Mouse (Mus musculus) olfactory bulb, adult 2 months (tissue): ENCODE data around the gene Btbd17. TPM values are rescaled to one million over a fixed set of nuclear protein-coding genes. Genes with fewer than 3 reads are reported as not detected.

Experiments
- H3K27ac ChIP-seq: fragments of 200-500 bp; 2 replicates; pipeline ENCODE4 v1.5.1; 2012; ENCODE audit warnings: low read depth, low read length; ENCODE audit not compliant: insufficient read depth
- H3K4me1 ChIP-seq: fragments of 200-500 bp; 2 replicates; pipeline ENCODE4 v1.6.1; 2012; ENCODE audit warnings: low read length; ENCODE audit not compliant: control insufficient read depth, insufficient read depth
- H3K4me3 ChIP-seq: fragments of 200-500 bp; 2 replicates; pipeline ENCODE4 v1.5.1; 2012; ENCODE audit warnings: mild to moderate bottlenecking, low read depth, low read length, moderate library complexity; ENCODE audit not compliant: insufficient read depth
- CTCF ChIP-seq: fragments of 200-500 bp; IDR thresholded peaks from 2 replicates; pipeline ENCODE4 v1.5.1; 2012; ENCODE audit warnings: low read depth, mild to moderate bottlenecking, low read length, moderate library complexity; ENCODE audit not compliant: insufficient read depth
- POLR2A ChIP-seq: fragments of 200-500 bp; IDR thresholded peaks from 2 replicates; pipeline ENCODE4 v1.6.1; 2012; ENCODE audit warnings: mild to moderate bottlenecking, low read depth, low read length, moderate library complexity; ENCODE audit not compliant: insufficient read depth
- WGBS: fragments of 180-500 bp; shearing (Covaris S2); methylation state at CpG from one replicate; pipeline ENCODE4 v1.1.7; 2018; 5-methylcytosine and 5-hydroxymethylcytosine counted together
- polyA plus RNA-seq: library from polyadenylated mRNA; stranded (reverse); fragments of >200 nt; gene quantifications from 2 replicates; pipeline ENCODE4 v1.2.4, GENCODE M21; 2012; ENCODE audit warnings: low replicate concordance; ENCODE audit not compliant: missing spikeins, insufficient read depth, insufficient read length

The Btbd17 gene
- polyA plus RNA-seq, 1 experiment: not detected

DNA sequence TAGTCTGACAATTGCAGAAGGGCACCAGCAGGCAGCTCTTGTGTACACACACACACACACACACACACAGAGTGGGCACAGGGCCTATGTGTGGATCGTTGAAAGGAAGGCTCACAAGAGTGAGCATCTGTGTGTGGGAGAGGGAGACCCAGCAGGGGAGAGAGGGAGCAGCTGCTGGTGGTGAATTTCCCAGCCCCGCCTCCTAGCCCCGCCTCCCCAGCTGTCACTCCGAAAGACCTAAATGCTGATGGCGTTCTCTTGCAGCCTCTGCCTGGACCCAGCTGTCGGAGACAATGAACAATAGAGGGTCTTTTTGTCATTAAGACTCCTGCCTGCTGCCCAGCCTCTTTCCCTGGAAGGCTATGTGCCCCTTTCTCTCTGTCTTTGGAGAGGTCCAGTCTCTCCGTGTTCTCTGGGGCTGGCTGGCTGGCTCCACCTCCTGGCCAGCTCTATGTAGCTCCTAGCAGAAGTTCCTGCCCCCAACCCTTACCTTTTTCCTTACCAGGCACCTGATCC lies 456 bp downstream of the Btbd17 start:
- H3K4me3 ChIP-seq: peak overlapping the region; percentile 28
- H3K4me1 ChIP-seq: peaks cover 44% of the 10 kb centered on the region
- peak overlapping the region; percentile 76 for H3K27ac ChIP-seq
- 4% methylated on average over 7 of the region's 7 CpGs for WGBS
- TF ChIP-seq CTCF: no peak
- no peak for TF ChIP-seq POLR2A

DNA sequence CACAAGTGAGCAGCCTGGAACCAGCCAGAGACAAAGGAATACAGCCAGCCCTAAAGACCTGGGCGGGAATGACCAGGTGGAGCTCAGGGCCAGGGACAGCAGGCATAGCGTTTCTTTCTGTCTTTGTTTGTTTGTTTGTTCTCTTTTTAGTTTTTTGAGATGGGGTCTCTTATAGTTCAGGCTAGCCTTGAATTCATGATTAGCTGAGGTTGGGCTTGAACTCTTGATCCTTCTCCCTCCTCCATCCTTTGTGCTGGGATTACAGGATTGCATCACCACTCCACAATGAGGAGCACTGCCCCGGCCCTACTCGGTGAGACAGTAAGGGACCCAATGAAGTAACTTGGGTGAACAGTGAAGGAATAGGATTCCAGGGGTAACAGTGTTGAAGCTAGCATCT lies 1.1 kb downstream of the Btbd17 start:
- Histone ChIP-seq H3K4me1 (peaks cover 44% of the 10 kb centered on the region), H3K27ac (peak overlapping the region; percentile 76), H3K4me3 (no peak overlapping the region)
- TF ChIP-seq CTCF: no peak
- WGBS: 31% methylated on average over 4 of the region's 4 CpGs

DNA sequence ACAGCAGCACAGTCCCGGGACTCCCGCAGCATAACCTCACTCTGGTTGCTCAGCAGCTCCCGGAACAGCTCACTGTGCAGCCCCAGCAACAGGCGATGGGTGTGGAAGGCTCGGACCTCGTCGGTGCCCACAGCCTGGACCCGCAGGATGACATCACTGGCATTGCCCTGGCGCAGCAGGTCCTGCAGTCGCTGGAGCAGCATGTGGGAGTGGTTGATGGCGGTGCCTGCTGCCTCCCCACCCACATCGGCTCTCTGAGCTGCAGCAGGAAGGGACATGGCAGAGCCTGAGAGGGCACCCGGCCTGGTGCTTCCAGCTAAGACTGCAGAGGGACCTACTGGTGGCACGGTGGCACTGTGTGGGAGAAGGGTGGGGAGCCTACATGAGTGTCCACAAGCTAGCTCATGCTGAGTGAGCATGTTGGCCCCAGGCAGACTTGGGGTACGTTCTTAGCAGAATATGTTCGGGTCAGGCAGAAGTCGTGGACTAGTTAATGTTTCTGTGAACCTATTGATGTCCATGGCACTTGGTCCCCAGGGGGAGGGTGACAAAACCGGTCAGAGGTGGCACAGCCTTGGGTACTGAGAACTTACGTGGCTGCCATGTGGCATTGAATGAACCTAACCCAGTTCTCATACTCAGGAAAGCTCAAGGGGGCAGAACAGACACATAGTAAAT lies 1.7 kb downstream of the Btbd17 start:
- TF ChIP-seq CTCF (no peak), POLR2A (no peak)

DNA sequence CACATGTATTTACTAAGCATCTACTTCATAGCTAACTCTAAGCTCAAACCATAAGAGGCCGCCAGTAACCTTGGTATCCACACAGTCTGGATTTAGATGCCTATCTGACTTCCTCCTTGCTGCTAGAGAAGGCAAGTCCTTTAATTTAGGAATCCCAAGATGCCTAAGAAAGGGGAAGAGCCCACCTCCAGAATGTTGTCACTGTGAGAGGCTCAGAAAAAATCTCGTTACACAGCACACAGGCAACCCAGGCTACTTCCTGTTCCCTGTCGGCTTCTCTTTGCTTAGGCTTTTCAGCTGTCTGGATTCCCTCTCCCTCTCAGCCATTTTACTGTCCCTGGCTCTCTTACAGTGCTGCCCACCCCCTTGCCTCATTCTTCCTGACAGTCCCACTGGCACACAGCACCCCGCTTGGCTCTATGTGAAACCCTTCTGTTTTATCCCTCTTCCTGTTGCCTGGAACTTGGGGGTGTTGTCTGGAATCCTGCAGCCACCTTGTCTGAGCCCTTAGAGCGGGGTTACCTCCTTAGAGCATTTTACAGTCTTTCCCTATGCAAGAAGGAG lies 2.7 kb downstream of the Btbd17 start:
- no peak for TF ChIP-seq CTCF
- TF ChIP-seq POLR2A: no peak
- peaks cover 50% of the 10 kb centered on the region for H3K4me1 ChIP-seq
- 40% methylated on average over 5 of the region's 5 CpGs for WGBS
- peak overlapping the region; percentile 76; the same call in 1 of the 2 replicates for H3K27ac ChIP-seq
- no peak overlapping the region for H3K4me3 ChIP-seq

More for the DNA sequence above, 1.7 kb downstream of the Btbd17 start:
- Histone ChIP-seq H3K4me3 (peak overlapping the region; percentile 6; the same call in 1 of the 2 replicates), H3K4me1 (peaks cover 50% of the 10 kb centered on the region), H3K27ac (peak overlapping the region; percentile 76)
- 35% methylated on average over 19 of the region's 19 CpGs for WGBS

DNA sequence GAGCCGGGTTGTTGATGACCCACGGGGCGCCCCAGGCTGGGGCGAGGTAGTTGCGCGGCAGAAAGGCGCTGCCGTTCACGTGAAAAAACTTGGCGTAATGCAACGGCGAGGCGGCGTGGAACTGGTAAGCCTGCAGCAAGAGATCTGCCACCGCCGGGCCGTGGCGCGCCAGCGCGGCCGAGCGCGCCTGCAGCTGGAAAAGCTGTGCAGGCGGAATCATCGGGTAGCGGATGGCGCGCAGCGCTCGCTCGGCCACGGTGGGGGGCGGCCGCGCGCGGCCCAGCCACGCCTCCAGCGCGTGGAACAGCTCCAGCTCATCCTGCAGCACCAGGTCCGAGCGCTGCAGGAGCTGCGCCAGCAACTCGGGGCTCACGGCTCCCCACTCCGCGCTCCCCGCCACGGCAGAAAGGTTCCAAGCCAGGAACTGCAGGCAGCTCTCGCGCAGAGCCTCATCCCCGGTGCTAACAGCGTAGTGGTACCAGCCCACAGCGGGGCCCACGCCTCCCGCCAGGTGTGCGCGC lies 3.8 kb downstream of the Btbd17 start:
- Histone ChIP-seq H3K4me3 (peak overlapping the region; percentile 59), H3K27ac (peak overlapping the region; percentile 34), H3K4me1 (peaks cover 50% of the 10 kb centered on the region)
- TF ChIP-seq POLR2A: peak; percentile 46
- no peak for TF ChIP-seq CTCF
- WGBS: 2% methylated on average over 59 of the region's 59 CpGs

DNA sequence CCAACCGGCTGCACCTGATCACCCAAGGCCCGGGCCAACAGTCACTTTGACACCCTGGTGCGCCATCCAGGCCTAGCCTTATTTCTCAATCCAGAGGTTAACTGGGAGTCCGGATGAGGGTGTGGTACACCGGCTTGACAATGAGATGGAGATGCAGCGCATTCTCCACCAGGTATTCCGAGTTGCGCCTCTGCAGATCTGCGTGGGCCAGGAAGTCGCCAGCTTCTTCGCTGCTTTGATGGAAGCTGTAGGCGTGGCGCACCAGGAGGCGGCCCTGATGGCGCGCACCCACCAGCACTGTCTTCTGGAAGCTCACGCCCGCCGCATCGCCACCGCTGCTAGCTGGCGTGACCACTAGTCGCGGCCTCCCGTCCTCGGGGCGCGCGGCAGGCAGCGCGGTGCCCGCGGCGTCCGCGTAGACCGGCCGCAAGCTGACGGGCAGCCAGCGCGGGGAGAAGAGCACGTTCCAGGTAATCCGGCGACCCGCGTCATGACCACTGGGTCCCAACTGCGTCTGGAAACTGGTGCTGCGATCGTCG lies 4.3 kb downstream of the Btbd17 start:
- H3K4me1 ChIP-seq: peaks cover 53% of the 10 kb centered on the region
- peak overlapping the region; percentile 59 for H3K4me3 ChIP-seq
- 10% methylated on average over 50 of the region's 50 CpGs for WGBS
- peak overlapping the region; percentile 34 for H3K27ac ChIP-seq
- TF ChIP-seq POLR2A (no peak), CTCF (no peak)

DNA sequence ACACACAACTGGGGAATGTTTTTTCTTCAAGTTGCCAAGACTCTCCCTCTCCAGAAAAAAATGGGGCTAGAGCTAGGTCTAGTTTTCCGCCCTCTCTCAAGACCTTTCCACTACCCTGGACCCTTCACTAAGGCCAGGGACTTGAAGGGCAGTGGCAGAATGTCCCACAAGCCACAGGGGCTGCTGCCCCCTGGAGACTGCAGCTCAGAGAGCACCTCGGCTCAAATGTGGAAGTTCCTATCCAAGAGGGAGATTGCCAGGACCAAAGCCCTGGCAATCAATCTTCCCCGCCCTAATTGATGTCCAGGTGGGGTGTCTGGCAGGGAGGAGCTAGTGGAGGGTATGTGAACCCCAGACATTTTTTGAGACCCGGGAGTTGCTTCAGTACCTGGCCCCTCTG lies 4.9 kb downstream of the Btbd17 start:
- Histone ChIP-seq H3K27ac (no peak overlapping the region), H3K4me1 (peaks cover 54% of the 10 kb centered on the region), H3K4me3 (no peak overlapping the region)
- WGBS: 76% methylated on average over 4 of the region's 4 CpGs
- TF ChIP-seq CTCF (0 out of 2 replicates have a peak, but pooled peaks have one; percentile 22), POLR2A (no peak)

DNA sequence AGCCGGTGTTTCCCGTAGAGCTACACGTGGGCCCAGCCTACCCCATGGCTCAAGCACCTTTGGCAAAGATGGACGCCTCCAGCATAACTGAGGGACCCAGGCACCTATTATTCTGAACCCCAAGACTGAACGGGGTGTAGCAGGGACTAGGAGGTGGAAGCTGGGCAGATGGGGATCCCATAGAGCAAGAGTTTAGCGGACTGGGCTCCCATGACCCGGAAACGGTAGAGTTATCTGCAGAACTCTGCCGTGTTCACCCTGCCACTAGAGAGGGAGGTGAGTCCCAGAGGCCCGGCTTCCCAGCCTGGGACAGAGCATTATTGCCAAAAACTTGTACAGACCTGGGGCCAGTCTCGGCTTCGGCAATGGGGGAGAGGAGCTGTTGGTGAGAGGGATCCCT lies 5.6 kb downstream of the Btbd17 start:
- H3K4me3 ChIP-seq: no peak overlapping the region
- no peak overlapping the region for H3K27ac ChIP-seq
- 92% methylated on average over 12 of the region's 12 CpGs for WGBS
- TF ChIP-seq CTCF (no peak), POLR2A (no peak)
- peaks cover 47% of the 10 kb centered on the region for H3K4me1 ChIP-seq

DNA sequence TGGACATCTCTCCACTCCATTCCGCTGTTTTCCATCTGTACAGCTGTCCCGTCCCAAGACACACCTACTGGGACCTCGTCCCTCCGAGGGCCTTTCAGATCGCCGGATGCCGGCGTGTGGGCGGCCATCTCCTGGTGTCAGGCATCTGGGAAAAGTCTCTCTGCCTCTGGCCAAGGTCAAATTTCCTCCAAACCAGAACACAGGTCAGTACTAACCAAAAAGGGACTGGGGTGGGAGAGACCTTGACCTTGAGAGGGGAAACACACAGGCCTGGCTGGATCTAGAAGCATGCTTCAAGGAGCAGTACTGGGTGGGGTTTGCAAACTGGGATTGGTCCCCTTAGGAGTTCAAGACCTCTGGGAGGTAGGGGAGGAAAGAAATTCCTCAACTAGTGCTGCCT lies 6.0 kb downstream of the Btbd17 start:
- TF ChIP-seq POLR2A: no peak
- no peak for TF ChIP-seq CTCF
- Histone ChIP-seq H3K4me3 (no peak overlapping the region), H3K27ac (no peak overlapping the region), H3K4me1 (peaks cover 43% of the 10 kb centered on the region)
- WGBS: 91% methylated on average over 9 of the region's 9 CpGs
